Mouse (Mus musculus) cerebellum, adult 2 months (tissue): Measurements from ENCODE around the gene Slc16a6.

Experiments
- CTCF ChIP-seq: fragments of 200-500 bp; IDR thresholded peaks from 2 replicates; pipeline ENCODE4 v1.5.1; 2011; ENCODE audit warnings: low read depth, mild to moderate bottlenecking, control low read depth, low read length, moderate library complexity, borderline replicate concordance; ENCODE audit not compliant: insufficient read depth
- POLR2A ChIP-seq: fragments of 200-500 bp; IDR thresholded peaks from 2 replicates; pipeline ENCODE4 v1.6.1; 2011; ENCODE audit warnings: low read length, control low read depth, borderline replicate concordance; ENCODE audit not compliant: insufficient read depth

GRCm38 (mm10) chr11:109487111-109487510 lies 13.7 kb upstream of the Slc16a6 start:
- TF ChIP-seq CTCF = no peak
- no peak for TF ChIP-seq POLR2A
